In the genomic region with DNA sequence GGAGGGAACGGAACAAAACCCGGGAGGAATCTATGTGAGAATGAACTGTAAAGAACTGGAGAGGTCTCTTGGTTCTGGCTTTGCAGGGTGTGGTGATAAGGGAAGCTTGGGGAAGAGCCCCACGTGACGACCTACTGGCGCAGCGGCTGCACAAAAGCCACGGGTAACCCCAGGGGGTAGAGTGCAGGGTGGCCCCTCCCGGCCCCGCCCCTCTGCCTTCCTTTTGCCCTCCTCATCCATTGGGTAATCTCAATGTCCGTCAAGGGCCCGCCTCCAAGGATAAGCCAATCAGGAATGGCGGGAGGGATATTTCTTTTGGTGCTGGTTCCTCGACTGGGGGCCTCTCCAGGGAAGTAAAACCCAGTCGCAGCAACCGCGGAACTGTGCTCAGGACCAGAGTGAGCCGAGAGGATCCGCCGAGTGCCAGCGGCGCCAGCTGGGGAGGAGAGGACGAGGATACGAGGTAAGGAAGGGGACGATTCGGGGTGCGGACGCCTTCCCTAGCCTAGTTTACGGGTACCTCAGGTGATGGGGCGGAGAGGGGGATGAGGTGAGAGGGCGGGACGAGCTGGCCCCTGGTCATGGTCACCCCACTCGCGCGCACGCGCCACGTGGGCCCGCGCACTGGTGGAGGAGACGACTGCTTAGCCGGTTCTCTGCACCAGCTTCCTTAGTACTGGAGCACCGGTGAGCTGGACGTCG, we compare ENCODE assay signal across 8 mouse cellular contexts. TPM values are rescaled to one million over a fixed set of nuclear protein-coding genes. Genes with fewer than 3 reads are reported as not detected.
A peak's percentile ranks its signal among the peaks of the same experiment; 100 is the strongest.
DNase-seq lines count a peak whose midpoint lies in the region; ATAC-seq lines count a peak whose summit lies in the region.

A gene (plus strand): TSS at position 319 of the 702 bp plus-strand sequence.

- peak; percentile 86 to 87 for DNase-seq in B cell, adult 2 months
- DNase-seq in brain, adult 2 months (ENCODE audit: low read depth, low spot score), result peak; percentile 97
- peak; percentile 97 for DNase-seq in heart, embryonic 10.5 days (ENCODE audit: low spot score)
- peak; percentile 93 for DNase-seq in liver
- peak; percentile 85 to 88 for DNase-seq in spleen, postnatal 4 days (ENCODE audit: low spot score in 2 of 2)

- H3K4me1 ChIP-seq in heart, embryonic 10.5 days, result peaks cover 14% of the 10 kb centered on the region
- H3K4me1 ChIP-seq in kidney, embryonic 15.5 days, result peaks cover 23% of the 10 kb centered on the region

- under 1% methylated on average over 44 of the region's 44 CpGs for WGBS in heart, embryonic 10.5 days
- under 1% methylated on average over 44 of the region's 44 CpGs for WGBS in kidney, embryonic 15.5 days

- peak within 1 kb of the TSS; percentile 81 for H3K27ac ChIP-seq in heart, embryonic 10.5 days
- peak within 1 kb of the TSS; percentile 91 for H3K27ac ChIP-seq in kidney, embryonic 15.5 days

- no peaks in the 10 kb centered on the region for H3K9me3 ChIP-seq in heart, embryonic 10.5 days
- H3K9me3 ChIP-seq in kidney, embryonic 15.5 days (replicated peaks), result no peaks in the 10 kb centered on the region

- peak within 1 kb of the TSS; percentile 68 for H3K9ac ChIP-seq in kidney, embryonic 15.5 days

- peak within 1 kb of the TSS; percentile 84 for H3K4me2 ChIP-seq in kidney, embryonic 15.5 days

- peak; percentile 93 for ATAC-seq in erythroblast, adult 5-6 weeks (replicated peaks; ENCODE audit: low FRiP score, poor library complexity, severe bottlenecking)
- peak; percentile 97 for ATAC-seq in kidney, embryonic 15.5 days (replicated peaks; ENCODE audit: low FRiP score)
- ATAC-seq in monocyte, adult 5-6 weeks (replicated peaks; ENCODE audit: insufficient number of reproducible peaks, low FRiP score, low TSS enrichment, poor library complexity, severe bottlenecking), result peak; percentile 92

- peak within 1 kb of the TSS; percentile 75 for H3K4me3 ChIP-seq in heart, embryonic 10.5 days
- H3K4me3 ChIP-seq in kidney, embryonic 15.5 days (replicated peaks), result peak within 1 kb of the TSS; percentile 77

- no peaks in the 10 kb centered on the region for H3K27me3 ChIP-seq in heart, embryonic 10.5 days (ENCODE audit: insufficient read depth, poor library complexity, severe bottlenecking)
- H3K27me3 ChIP-seq in kidney, embryonic 15.5 days, result no peaks in the 10 kb centered on the region

- peaks cover 26% of the 10 kb centered on the region for H3K36me3 ChIP-seq in heart, embryonic 10.5 days
- peaks cover 27% of the 10 kb centered on the region for H3K36me3 ChIP-seq in kidney, embryonic 15.5 days

RNA-seq across cellular contexts. Expression of the gene that starts here (rescaled TPM):
- total RNA-seq in erythroblast, adult 5-6 weeks (2015; ENCODE audit: low replicate concordance), result 0.38 and 1.7 TPM in 2 replicates
- 0.98 and 1.3 TPM in 2 replicates for total RNA-seq in erythroblast, adult 5-6 weeks (2017; ENCODE audit: low replicate concordance)
- polyA plus RNA-seq in heart, embryonic 10.5 days (2016; fragmentation: Nextera tagmentation; extraction: Ambion mirVana), result 10.9 and 11.0 TPM in 2 replicates
- 17.8 and 18.7 TPM in 2 replicates for polyA plus RNA-seq in kidney, embryonic 15.5 days (2015; fragmentation: Nextera tagmentation; extraction: Ambion mirVana)
- 3.4 to 6.1 TPM (median 5.0 TPM) in 3 replicates for total RNA-seq in monocyte, adult 5-6 weeks (2017)

Comparison
In these comparisons a context has a peak if more than half of its experiments do, and no peak if none do; other contexts are left out.
1. Peak in every context shown above with its lines: DNase-seq, ATAC-seq, H3K4me3 ChIP-seq and H3K27ac ChIP-seq.